Mouse (Mus musculus) liver, adult 2 months (tissue): Measurements from ENCODE around the gene Sirt5.

Experiments
- CTCF ChIP-seq: fragments of 200-500 bp; IDR thresholded peaks from 2 replicates; pipeline ENCODE4 v1.5.1; 2011; ENCODE audit warnings: low read depth, low read length, control low read depth
- POLR2A ChIP-seq: fragments of 200-500 bp; IDR thresholded peaks from 2 replicates; pipeline ENCODE4 v1.6.1; 2011; ENCODE audit warnings: low read length, control low read depth; ENCODE audit not compliant: insufficient read depth; ENCODE audit errors: extremely low read depth

DNA sequence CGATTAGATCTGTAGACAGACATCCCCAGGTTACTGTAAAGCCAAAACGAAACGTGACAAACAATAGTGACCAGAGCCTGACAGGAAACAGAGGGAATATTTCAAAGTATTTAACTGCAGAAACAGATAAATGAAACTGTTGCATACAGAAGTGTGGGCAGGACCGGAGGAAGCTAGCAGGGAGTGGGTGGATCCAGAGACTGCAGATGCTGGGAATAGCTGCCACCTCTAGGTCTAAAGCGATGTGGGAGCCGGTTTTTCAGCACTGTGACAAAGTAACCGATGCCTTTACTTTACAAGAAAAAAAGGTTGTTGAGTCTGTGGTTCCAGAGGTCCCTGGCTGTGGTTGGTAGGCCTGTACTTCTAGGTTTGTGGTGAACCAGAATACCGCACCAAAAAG, 27.3 kb upstream of the Sirt5 start:
- TF ChIP-seq CTCF (no peak), POLR2A (no peak)
